Mouse (Mus musculus) forebrain, embryonic 11.5 days (tissue): Measurements from ENCODE around the gene Dnmt3a. TPM values are rescaled to one million over a fixed set of nuclear protein-coding genes. Genes with fewer than 3 reads are reported as not detected.

ENCODE experiments used
- ATAC-seq: fragments of 200-750 bp; cut with Nextera tagmentation; replicated peaks from 2 replicates; pipeline ENCODE4 v1.8.0; 2017; ENCODE audit warnings: moderate TSS enrichment; ENCODE audit not compliant: low FRiP score
- DNase-seq: peaks from one replicate; pipeline ENCODE4 v3.0.0-alpha.2; 2017; ENCODE audit warnings: low spot score
- H3K27ac ChIP-seq: fragments of 300-500 bp; sonication (generic); 2 replicates; pipeline ENCODE4 v1.5.1; 2014; ENCODE audit warnings: low read depth, low read length
- H3K27me3 ChIP-seq: fragments of 300-500 bp; sonication (generic); 2 replicates; pipeline ENCODE4 v1.6.1; 2014; ENCODE audit warnings: mild to moderate bottlenecking, low read length, mixed read lengths; ENCODE audit not compliant: control insufficient read depth, insufficient read depth
- H3K36me3 ChIP-seq: fragments of 300-500 bp; sonication (generic); 2 replicates; pipeline ENCODE4 v1.6.1; 2014; ENCODE audit warnings: mild to moderate bottlenecking, low read length, moderate library complexity, mixed read lengths; ENCODE audit not compliant: control insufficient read depth, insufficient read depth
- H3K4me1 ChIP-seq: fragments of 300-500 bp; sonication (generic); replicated peaks from 2 replicates; pipeline ENCODE4 v1.6.1; 2014; ENCODE audit warnings: low read length, mixed read lengths; ENCODE audit not compliant: control insufficient read depth, insufficient read depth
- H3K4me2 ChIP-seq: fragments of 300-500 bp; sonication (generic); 2 replicates; pipeline ENCODE4 v1.6.1; 2014; ENCODE audit warnings: low read depth, mild to moderate bottlenecking, low read length, moderate library complexity, mixed read lengths; ENCODE audit not compliant: severe bottlenecking
- H3K4me3 ChIP-seq: fragments of 300-500 bp; sonication (generic); 2 replicates; pipeline ENCODE4 v1.5.1; 2014; ENCODE audit warnings: low read depth, low read length
- H3K9ac ChIP-seq: fragments of 300-500 bp; sonication (generic); 2 replicates; pipeline ENCODE4 v1.6.1; 2014; ENCODE audit warnings: low read length
- H3K9me3 ChIP-seq: fragments of 300-500 bp; sonication (generic); 2 replicates; pipeline ENCODE4 v1.6.1; 2016; ENCODE audit warnings: low read length, mixed read lengths; ENCODE audit not compliant: control insufficient read depth
- WGBS: fragments of 180-500 bp; shearing (Covaris S2); extraction: QIAGEN DNeasy Blood & Tissue Kit; methylation state at CpG from one replicate; pipeline ENCODE4 v1.1.7; 2014; 5-methylcytosine and 5-hydroxymethylcytosine counted together
- polyA plus RNA-seq: library from polyadenylated mRNA; unstranded; fragments of >200 nt; fragmentation: Nextera tagmentation; extraction: Ambion mirVana; gene quantifications from 2 replicates; pipeline ENCODE4 v1.2.1, GENCODE M21; 2014

Dnmt3a gene
- polyA plus RNA-seq, 1 experiment from 2014 or later, result 104 TPM

GRCm38 (mm10) chr12:3807548-3808395, 2.0 kb downstream of the Dnmt3a start:
- 0% methylated on average over 40 of the region's 105 CpGs for WGBS
- H3K4me1 ChIP-seq, result peaks cover 16% of the 10 kb centered on the region

GRCm38 (mm10) chr12:3808396-3808981, 2.7 kb downstream of the Dnmt3a start:
- 7% methylated on average over 10 of the region's 10 CpGs for WGBS
- ATAC-seq (no peak), DNase-seq (peak; percentile 62)
- peak overlapping the region; percentile 79 for H3K4me2 ChIP-seq
- no peaks in the 10 kb centered on the region for H3K36me3 ChIP-seq
- peak overlapping the region; percentile 83 for H3K9ac ChIP-seq
- H3K27me3 ChIP-seq, result peaks cover 4% of the 10 kb centered on the region; the same call in 1 of the 2 replicates
- H3K9me3 ChIP-seq, result no peaks in the 10 kb centered on the region
- H3K4me3 ChIP-seq, result peak overlapping the region; percentile 89
- H3K27ac ChIP-seq, result peak overlapping the region; percentile 50; the same call in 1 of the 2 replicates
- peaks cover 16% of the 10 kb centered on the region for H3K4me1 ChIP-seq

More at GRCm38 (mm10) chr12:3807548-3808395, 2.0 kb downstream of the Dnmt3a start:
- peak; percentile 55 for ATAC-seq
- no peaks in the 10 kb centered on the region for H3K36me3 ChIP-seq
- H3K27ac ChIP-seq, result peak overlapping the region; percentile 50
- peaks cover 4% of the 10 kb centered on the region; the same call in 1 of the 2 replicates for H3K27me3 ChIP-seq
- H3K9me3 ChIP-seq, result no peaks in the 10 kb centered on the region
- DNase-seq, result peak; percentile 81
- peak overlapping the region; percentile 83 for H3K9ac ChIP-seq
- H3K4me3 ChIP-seq, result peak overlapping the region; percentile 89
- H3K4me2 ChIP-seq, result peak overlapping the region; percentile 79

- ATAC-seq (no peak), DNase-seq (no peak)
- Histone ChIP-seq H3K9me3 (no peaks in the 10 kb centered on the region), H3K4me1 (peaks cover 16% of the 10 kb centered on the region), H3K4me2 (no peak overlapping the region), H3K27ac (no peak overlapping the region), H3K36me3 (no peaks in the 10 kb centered on the region), H3K27me3 (peaks cover 4% of the 10 kb centered on the region; the same call in 1 of the 2 replicates), H3K4me3 (no peak overlapping the region), H3K9ac (no peak overlapping the region)
- 79% methylated on average over 7 of the region's 7 CpGs for WGBS
Measured at GRCm38 (mm10) chr12:3809520-3810180, 3.8 kb downstream of the Dnmt3a start.

- no peak overlapping the region for H3K4me3 ChIP-seq
- WGBS, result 60% methylated on average over 4 of the region's 4 CpGs
- H3K9ac ChIP-seq, result no peak overlapping the region
- H3K36me3 ChIP-seq, result no peaks in the 10 kb centered on the region
- 0 out of 2 replicates have a peak, but pooled peaks cover 3% of the 10 kb centered on the region for H3K27me3 ChIP-seq
- H3K9me3 ChIP-seq, result no peaks in the 10 kb centered on the region
- H3K4me1 ChIP-seq, result peaks cover 16% of the 10 kb centered on the region
- ATAC-seq (no peak), DNase-seq (no peak)
- no peak overlapping the region for H3K4me2 ChIP-seq
- no peak overlapping the region for H3K27ac ChIP-seq
Measured at GRCm38 (mm10) chr12:3810455-3810854, 4.6 kb downstream of the Dnmt3a start.

- 42% methylated on average over 5 of the region's 5 CpGs for WGBS
- no peak for DNase-seq
Measured at GRCm38 (mm10) chr12:3811596-3811995, 5.8 kb downstream of the Dnmt3a start.

GRCm38 (mm10) chr12:3812251-3812650, 6.4 kb downstream of the Dnmt3a start:
- Histone ChIP-seq H3K4me1 (peaks cover 10% of the 10 kb centered on the region; the same call in 1 of the 2 replicates), H3K36me3 (no peaks in the 10 kb centered on the region), H3K4me3 (no peak overlapping the region), H3K9ac (no peak overlapping the region), H3K4me2 (no peak overlapping the region), H3K27me3 (no peaks in the 10 kb centered on the region), H3K9me3 (no peaks in the 10 kb centered on the region), H3K27ac (no peak overlapping the region)
- DNase-seq (no peak), ATAC-seq (no peak)
- WGBS, result 44% methylated on average over 6 of the region's 6 CpGs

More at GRCm38 (mm10) chr12:3811596-3811995, 5.8 kb downstream of the Dnmt3a start:
- Histone ChIP-seq H3K27ac (no peak overlapping the region), H3K27me3 (no peaks in the 10 kb centered on the region), H3K9ac (no peak overlapping the region), H3K4me3 (no peak overlapping the region), H3K4me1 (peaks cover 10% of the 10 kb centered on the region; the same call in 1 of the 2 replicates), H3K9me3 (no peaks in the 10 kb centered on the region), H3K4me2 (no peak overlapping the region), H3K36me3 (no peaks in the 10 kb centered on the region)
- no peak for ATAC-seq

GRCm38 (mm10) chr12:3813138-3813537, 7.3 kb downstream of the Dnmt3a start:
- H3K9me3 ChIP-seq, result no peaks in the 10 kb centered on the region
- H3K4me2 ChIP-seq, result no peak overlapping the region
- H3K27ac ChIP-seq, result no peak overlapping the region
- no peaks in the 10 kb centered on the region for H3K36me3 ChIP-seq
- WGBS, result 91% methylated on average over 8 of the region's 8 CpGs
- H3K27me3 ChIP-seq, result no peaks in the 10 kb centered on the region
- H3K4me1 ChIP-seq, result peaks cover 9% of the 10 kb centered on the region; the same call in 1 of the 2 replicates
- no peak overlapping the region for H3K4me3 ChIP-seq
- no peak for DNase-seq
- no peak overlapping the region for H3K9ac ChIP-seq
- ATAC-seq, result no peak

GRCm38 (mm10) chr12:3815386-3815785, 9.6 kb downstream of the Dnmt3a start:
- no peak for ATAC-seq
- peaks cover 3% of the 10 kb centered on the region; the same call in 1 of the 2 replicates for H3K4me1 ChIP-seq

More at GRCm38 (mm10) chr12:3815386-3815785, 9.6 kb downstream of the Dnmt3a start:
- no peaks in the 10 kb centered on the region for H3K9me3 ChIP-seq
- H3K27ac ChIP-seq, result no peak overlapping the region
- H3K4me3 ChIP-seq, result no peak overlapping the region
- 49% methylated on average over 6 of the region's 6 CpGs for WGBS
- no peak for DNase-seq
- no peaks in the 10 kb centered on the region for H3K27me3 ChIP-seq
- no peaks in the 10 kb centered on the region for H3K36me3 ChIP-seq
- no peak overlapping the region for H3K4me2 ChIP-seq
- no peak overlapping the region for H3K9ac ChIP-seq
